Mouse (Mus musculus) olfactory bulb, adult 2 months (tissue): ENCODE data around the gene Slc12a5. TPM values are rescaled to one million over a fixed set of nuclear protein-coding genes. Genes with fewer than 3 reads are reported as not detected.

Source experiments
- H3K27ac ChIP-seq: fragments of 200-500 bp; 2 replicates; pipeline ENCODE4 v1.5.1; 2012; ENCODE audit warnings: low read depth, low read length; ENCODE audit not compliant: insufficient read depth
- H3K4me1 ChIP-seq: fragments of 200-500 bp; 2 replicates; pipeline ENCODE4 v1.6.1; 2012; ENCODE audit warnings: low read length; ENCODE audit not compliant: control insufficient read depth, insufficient read depth
- H3K4me3 ChIP-seq: fragments of 200-500 bp; 2 replicates; pipeline ENCODE4 v1.5.1; 2012; ENCODE audit warnings: mild to moderate bottlenecking, low read depth, low read length, moderate library complexity; ENCODE audit not compliant: insufficient read depth
- CTCF ChIP-seq: fragments of 200-500 bp; IDR thresholded peaks from 2 replicates; pipeline ENCODE4 v1.5.1; 2012; ENCODE audit warnings: low read depth, mild to moderate bottlenecking, low read length, moderate library complexity; ENCODE audit not compliant: insufficient read depth
- POLR2A ChIP-seq: fragments of 200-500 bp; IDR thresholded peaks from 2 replicates; pipeline ENCODE4 v1.6.1; 2012; ENCODE audit warnings: mild to moderate bottlenecking, low read depth, low read length, moderate library complexity; ENCODE audit not compliant: insufficient read depth
- WGBS: fragments of 180-500 bp; shearing (Covaris S2); methylation state at CpG from one replicate; pipeline ENCODE4 v1.1.7; 2018; 5-methylcytosine and 5-hydroxymethylcytosine counted together
- polyA plus RNA-seq: library from polyadenylated mRNA; stranded (reverse); fragments of >200 nt; gene quantifications from 2 replicates; pipeline ENCODE4 v1.2.4, GENCODE M21; 2012; ENCODE audit warnings: low replicate concordance; ENCODE audit not compliant: missing spikeins, insufficient read depth, insufficient read length

Gene Slc12a5
- polyA plus RNA-seq, 1 experiment = not detected

- Histone ChIP-seq H3K4me1 (no peaks in the 10 kb centered on the region), H3K27ac (no peak overlapping the region), H3K4me3 (no peak overlapping the region)
- 70% methylated on average over 5 of the region's 5 CpGs for WGBS
- TF ChIP-seq POLR2A (no peak), CTCF (no peak)
Observed at GRCm38 (mm10) chr2:165049044-165049443, 88.4 kb downstream of the Slc12a5 start.

Other genes starting within 250 kb of the Slc12a5 start
- not detected in 2 replicates for gene Spint5, start 245.5 kb upstream of the Slc12a5 start, polyA plus RNA-seq
- not detected in 2 replicates for gene Wfdc3, start 214.9 kb upstream of the Slc12a5 start, polyA plus RNA-seq
- gene Dnttip1, start 214.8 kb upstream of the Slc12a5 start, polyA plus RNA-seq = not detected in 2 replicates
- not detected in 2 replicates for gene Ube2c, start 190.9 kb upstream of the Slc12a5 start, polyA plus RNA-seq
- gene Tnnc2, start 180.8 kb upstream of the Slc12a5 start, polyA plus RNA-seq = not detected in 2 replicates
- not detected in 2 replicates for gene Snx21, start 175.0 kb upstream of the Slc12a5 start, polyA plus RNA-seq
- not detected in 2 replicates for gene Acot8, start 155.9 kb upstream of the Slc12a5 start, polyA plus RNA-seq
- not detected in 2 replicates for gene Zswim3, start 155.7 kb upstream of the Slc12a5 start, polyA plus RNA-seq
- gene Zswim1, start 138.1 kb upstream of the Slc12a5 start, polyA plus RNA-seq = not detected in 2 replicates
- not detected in 2 replicates for gene Spata25, start 132.3 kb upstream of the Slc12a5 start, polyA plus RNA-seq
- gene Ctsa, start 127.9 kb upstream of the Slc12a5 start, polyA plus RNA-seq = not detected in 2 replicates
- gene Neurl2, start 127.3 kb upstream of the Slc12a5 start, polyA plus RNA-seq = not detected in 2 replicates
- gene Pltp, start 103.1 kb upstream of the Slc12a5 start, polyA plus RNA-seq = not detected in 2 replicates
- not detected in 2 replicates for gene Pcif1, start 81.5 kb upstream of the Slc12a5 start, polyA plus RNA-seq
- not detected in 2 replicates for gene Zfp335, start 49.0 kb upstream of the Slc12a5 start, polyA plus RNA-seq
- not detected in 2 replicates for gene Mmp9, start 20.0 kb upstream of the Slc12a5 start, polyA plus RNA-seq
- gene Ncoa5, start 74.1 kb downstream of the Slc12a5 start, polyA plus RNA-seq = not detected in 2 replicates
- gene Cd40, start 94.8 kb downstream of the Slc12a5 start, polyA plus RNA-seq = not detected in 2 replicates
- not detected in 2 replicates for gene 1700025C18Rik, start 129.9 kb downstream of the Slc12a5 start, polyA plus RNA-seq